Comparison of ENCODE assay signal across 12 mouse cellular contexts in genomic region chr16:85012172-85012571, GRCm38 (mm10).
"Had no signal": no experiment of that assay in that cellular context is flagged by ENCODE, and none has a peak within 500 bp of the region (broad histone marks: within the 10 kb centered on the region; RNA-seq: fewer than 3 reads in every experiment).

No protein-coding gene starts in this region.

- H3K4me3 ChIP-seq: left cerebral cortex, adult 2 months; liver, embryonic 13.5 days had no signal

- H3K36me3 ChIP-seq: liver, embryonic 13.5 days had no signal

- H3K9ac ChIP-seq: liver, embryonic 13.5 days had no signal

- H3K9me3 ChIP-seq: liver, embryonic 13.5 days had no signal

- H3K27ac ChIP-seq: left cerebral cortex, adult 2 months; liver, embryonic 13.5 days had no signal

- DNase-seq: kidney, postnatal 14 days; kidney, postnatal 4 days; layer of hippocampus, postnatal 36 days; liver, embryonic 13.5 days; lung, adult 2 months; lung, postnatal 14 days; lung, postnatal 4 days; midbrain, embryonic 14.5 days; thymus, adult 18-20 months; thymus, postnatal 36 days had no signal

- H3K4me1 ChIP-seq: liver, embryonic 13.5 days had no signal

- H3K4me2 ChIP-seq: liver, embryonic 13.5 days; midbrain, embryonic 11.5 days had no signal

- H3K27me3 ChIP-seq: liver, embryonic 13.5 days had no signal
